ENCODE assay signal across 8 mouse cellular contexts in genomic region chr11:120617519-120618112, GRCm38 (mm10). TPM values are rescaled to one million over a fixed set of nuclear protein-coding genes. Genes with fewer than 3 reads are reported as not detected.
DNase-seq lines count a peak whose midpoint lies in the region; ATAC-seq and TF ChIP-seq lines count a peak whose summit lies in the region.

Gene Pcyt2 (minus strand): TSS chr11:120617936.

- no peak for TF ChIP-seq RAD21 in CH12.LX (IDR thresholded peaks at IDR 0.05; ENCODE audit: low read depth, low read length)

- peak; percentile 96 for ATAC-seq in forebrain, embryonic 12.5 days (ENCODE audit: low FRiP score)
- peak; percentile 97 for ATAC-seq in heart, postnatal 0 days (ENCODE audit: insufficient read depth, low read depth)
- peak; percentile 97 for ATAC-seq in liver, embryonic 16.5 days (ENCODE audit: low read depth)
- ATAC-seq in neural tube, embryonic 13.5 days (ENCODE audit: low read depth): peak; percentile 96

- TF ChIP-seq CTCF in CH12.LX (conservative IDR thresholded peaks at IDR 0.05 in 1 of 2, IDR thresholded peaks at IDR 0.05 in 1 of 2; ENCODE audit: low read depth in 2 of 2, low read length in 2 of 2): no peak
- no peak for TF ChIP-seq CTCF in heart, postnatal 0 days (IDR thresholded peaks at IDR 0.05; ENCODE audit: low read depth)
- no peak for TF ChIP-seq CTCF in testis, adult 2 months (IDR thresholded peaks at IDR 0.05; ENCODE audit: control insufficient read depth, insufficient read depth, insufficient replicate concordance, low read depth, low read length)

- H3K27me3 ChIP-seq in CH12.LX (replicated peaks): no peaks in the 10 kb centered on the region
- no peaks in the 10 kb centered on the region for H3K27me3 ChIP-seq in forebrain, embryonic 12.5 days
- H3K27me3 ChIP-seq in heart, postnatal 0 days (ENCODE audit: control insufficient read depth, insufficient read depth, low read length): no peaks in the 10 kb centered on the region
- no peaks in the 10 kb centered on the region for H3K27me3 ChIP-seq in liver, embryonic 16.5 days (ENCODE audit: control insufficient read depth, insufficient read depth, low read depth, low read length)
- H3K27me3 ChIP-seq in neural tube, embryonic 13.5 days: no peaks in the 10 kb centered on the region
- no peaks in the 10 kb centered on the region for H3K27me3 ChIP-seq in testis, adult 2 months (ENCODE audit: control insufficient read depth, insufficient read depth, low read length)

- under 1% methylated on average over 55 of the region's 56 CpGs for WGBS in forebrain, embryonic 12.5 days
- WGBS in heart, postnatal 0 days: under 1% methylated on average over 56 of the region's 56 CpGs
- under 1% methylated on average over 56 of the region's 56 CpGs for WGBS in liver, embryonic 16.5 days (ENCODE audit: insufficient replicate concordance)
- WGBS in neural tube, embryonic 13.5 days: 1% methylated on average over 56 of the region's 56 CpGs

- H3K9ac ChIP-seq in CH12.LX (ENCODE audit: insufficient read depth, low read depth): peak within 1 kb of the TSS; percentile 73
- peak within 1 kb of the TSS; percentile 73 for H3K9ac ChIP-seq in forebrain, embryonic 12.5 days
- peak within 1 kb of the TSS; percentile 70 for H3K9ac ChIP-seq in heart, postnatal 0 days (replicated peaks; ENCODE audit: low read depth, low read length)
- peak within 1 kb of the TSS; percentile 78 for H3K9ac ChIP-seq in liver, embryonic 16.5 days (ENCODE audit: low read depth, low read length)
- H3K9ac ChIP-seq in neural tube, embryonic 13.5 days: peak within 1 kb of the TSS; percentile 81

- peaks cover 22% of the 10 kb centered on the region for H3K79me2 ChIP-seq in CH12.LX (replicated peaks; ENCODE audit: control insufficient read depth, extremely low read depth, insufficient read depth, poor library complexity, severe bottlenecking)

- H3K36me3 ChIP-seq in CH12.LX (replicated peaks in 1 of 2; ENCODE audit: control insufficient read depth in 1 of 2, insufficient read depth in 1 of 2, low read length in 1 of 2): peaks cover 62 to 80% of the 10 kb centered on the region in 2 experiments
- peaks cover 72% of the 10 kb centered on the region for H3K36me3 ChIP-seq in forebrain, embryonic 12.5 days (replicated peaks)
- peaks cover 54% of the 10 kb centered on the region for H3K36me3 ChIP-seq in heart, postnatal 0 days (replicated peaks; ENCODE audit: control insufficient read depth, insufficient read depth, low read length)
- H3K36me3 ChIP-seq in liver, embryonic 16.5 days (ENCODE audit: control insufficient read depth, insufficient read depth): peaks cover 48% of the 10 kb centered on the region
- peaks cover 69% of the 10 kb centered on the region for H3K36me3 ChIP-seq in neural tube, embryonic 13.5 days
- H3K36me3 ChIP-seq in testis, adult 2 months (ENCODE audit: control insufficient read depth, insufficient read depth, low read length): no peaks in the 10 kb centered on the region; the same call in 1 of the 2 replicates

- H3K4me3 ChIP-seq in CH12.LX (replicated peaks in 1 of 3; ENCODE audit: low read depth in 2 of 3, low read length in 2 of 3, poor library complexity in 1 of 3): peak within 1 kb of the TSS; percentile 75 to 87 (median 79)
- H3K4me3 ChIP-seq in forebrain, embryonic 12.5 days (replicated peaks): peak within 1 kb of the TSS; percentile 77
- peak within 1 kb of the TSS; percentile 88 for H3K4me3 ChIP-seq in heart, postnatal 0 days (ENCODE audit: low read depth, low read length)
- H3K4me3 ChIP-seq in liver, embryonic 16.5 days (ENCODE audit: low read depth, low read length): peak within 1 kb of the TSS; percentile 88
- peak within 1 kb of the TSS; percentile 63 for H3K4me3 ChIP-seq in neural tube, embryonic 13.5 days
- H3K4me3 ChIP-seq in testis, adult 2 months (ENCODE audit: control insufficient read depth, low read depth, low read length): peak within 1 kb of the TSS; percentile 89

- TF ChIP-seq POLR2A in CH12.LX (IDR thresholded peaks at IDR 0.05; ENCODE audit: low read depth, low read length): peak; percentile 96
- peak; percentile 83 for TF ChIP-seq POLR2A in testis, adult 2 months (IDR thresholded peaks at IDR 0.05; ENCODE audit: control insufficient read depth, low read depth, low read length)

- dilution Hi-C loops in CH12.LX (cut with MboI; ENCODE audit: extremely low pct_ligation_motif_present, extremely low pct_unique_long_range_greater_than_20kb, low sequenced_read_pairs): no loop called here

- peaks cover 8 to 36% of the 10 kb centered on the region in 2 experiments for H3K4me1 ChIP-seq in CH12.LX (ENCODE audit: control insufficient read depth in 1 of 2, insufficient read depth in 2 of 2)
- peaks cover 18% of the 10 kb centered on the region for H3K4me1 ChIP-seq in forebrain, embryonic 12.5 days
- H3K4me1 ChIP-seq in heart, postnatal 0 days (ENCODE audit: control insufficient read depth, insufficient read depth): peaks cover 12% of the 10 kb centered on the region
- H3K4me1 ChIP-seq in liver, embryonic 16.5 days (ENCODE audit: control insufficient read depth, low read depth, low read length): peaks cover 32% of the 10 kb centered on the region
- H3K4me1 ChIP-seq in neural tube, embryonic 13.5 days (replicated peaks): peaks cover 29% of the 10 kb centered on the region
- peaks cover 15% of the 10 kb centered on the region for H3K4me1 ChIP-seq in testis, adult 2 months (ENCODE audit: control insufficient read depth, insufficient read depth, low read length)

- no peak for TF ChIP-seq EP300 in CH12.LX (IDR thresholded peaks at IDR 0.05; ENCODE audit: low read length)
- peak; percentile 53; the same call in 1 of the 2 replicates for TF ChIP-seq EP300 in heart, postnatal 0 days (IDR thresholded peaks at IDR 0.05; ENCODE audit: low read depth)

- H3K9me3 ChIP-seq in CH12.LX (replicated peaks; ENCODE audit: low read length): no peaks in the 10 kb centered on the region
- 0 out of 2 replicates have a peak, but pooled peaks cover 2% of the 10 kb centered on the region for H3K9me3 ChIP-seq in forebrain, embryonic 12.5 days
- no peaks in the 10 kb centered on the region for H3K9me3 ChIP-seq in heart, postnatal 0 days (replicated peaks; ENCODE audit: control insufficient read depth, low read length)
- no peaks in the 10 kb centered on the region for H3K9me3 ChIP-seq in liver, embryonic 16.5 days (replicated peaks; ENCODE audit: control insufficient read depth, low read length)
- no peaks in the 10 kb centered on the region for H3K9me3 ChIP-seq in neural tube, embryonic 13.5 days

- H3K4me2 ChIP-seq in CH12.LX (ENCODE audit: insufficient read depth, low read depth, poor library complexity, severe bottlenecking): peak within 1 kb of the TSS; percentile 63
- peak within 1 kb of the TSS; percentile 85 for H3K4me2 ChIP-seq in forebrain, embryonic 12.5 days
- peak within 1 kb of the TSS; percentile 99 for H3K4me2 ChIP-seq in heart, postnatal 0 days (ENCODE audit: low read depth, low read length)
- H3K4me2 ChIP-seq in liver, embryonic 16.5 days (ENCODE audit: low read depth, low read length): peak within 1 kb of the TSS; percentile 90
- peak within 1 kb of the TSS; percentile 65 for H3K4me2 ChIP-seq in neural tube, embryonic 13.5 days

- in situ Hi-C loops in CH12.LX (cut with MboI; ENCODE audit: low pct_ligation_motif_present, low pct_unique_long_range_greater_than_20kb, low sequenced_read_pairs): no loop called here

- H3K27ac ChIP-seq in CH12.LX (ENCODE audit: insufficient read depth, low read depth): peak within 1 kb of the TSS; percentile 59
- peak within 1 kb of the TSS; percentile 75 for H3K27ac ChIP-seq in forebrain, embryonic 12.5 days
- H3K27ac ChIP-seq in heart, postnatal 0 days (ENCODE audit: low read depth): peak within 1 kb of the TSS; percentile 84
- peak within 1 kb of the TSS; percentile 86 for H3K27ac ChIP-seq in liver, embryonic 16.5 days (ENCODE audit: low read length)
- H3K27ac ChIP-seq in neural tube, embryonic 13.5 days (replicated peaks): peak within 1 kb of the TSS; percentile 81
- peak within 1 kb of the TSS; percentile 87 for H3K27ac ChIP-seq in testis, adult 2 months (ENCODE audit: control insufficient read depth, insufficient read depth, low read depth, low read length)

- DNase-seq in CH12.LX (ENCODE audit: extremely low read depth): peak; percentile 96
- peak; percentile 92 for DNase-seq in c-Kit-positive CD71-positive TER-119-negative erythroid progenitor cells, embryonic 14.5 days (ENCODE audit: low read depth)
- peak; percentile 82 for DNase-seq in heart, postnatal 0 days (ENCODE audit: low spot score)
- DNase-seq in kidney, postnatal 4 days: peak; percentile 94 to 96

TF ChIP-seq in CH12.LX, 34 proteins besides CTCF, POLR2A, EP300 and RAD21 (continues in another document):
- no peak for TF ChIP-seq JUN (IDR thresholded peaks at IDR 0.05; ENCODE audit: insufficient read depth, low read depth, low read length)
- peak; percentile 87 for TF ChIP-seq MXI1 (IDR thresholded peaks at IDR 0.05; ENCODE audit: low read depth, low read length)
- TF ChIP-seq UBTF (IDR thresholded peaks at IDR 0.05; ENCODE audit: low read depth, low read length): peak; percentile 17; the same call in 1 of the 2 replicates
- TF ChIP-seq USF1 (IDR thresholded peaks at IDR 0.05; ENCODE audit: low read depth, low read length): no peak; the same call in 1 of the 2 replicates
- no peak for TF ChIP-seq ETS1 (conservative IDR thresholded peaks at IDR 0.05; ENCODE audit: low read depth, low read length)
- peak; percentile 90 for TF ChIP-seq NRF1 (IDR thresholded peaks at IDR 0.05; ENCODE audit: low read depth, low read length)
- TF ChIP-seq CHD1 (IDR thresholded peaks at IDR 0.05; ENCODE audit: low read depth, low read length): no peak
- TF ChIP-seq GABPA (IDR thresholded peaks at IDR 0.05; ENCODE audit: insufficient replicate concordance, low read depth, low read length): no peak
- TF ChIP-seq MEF2A (IDR thresholded peaks at IDR 0.05; ENCODE audit: borderline replicate concordance, low read depth, low read length): peak; percentile 57
- TF ChIP-seq POLR2AphosphoS2 (IDR thresholded peaks at IDR 0.05; ENCODE audit: low read depth, low read length): peak; percentile 99
- TF ChIP-seq NELFE (IDR thresholded peaks at IDR 0.05; ENCODE audit: low read depth, low read length): peak; percentile 95
- TF ChIP-seq MAX (IDR thresholded peaks at IDR 0.05; ENCODE audit: low read length): peak; percentile 86
- no peak for TF ChIP-seq PAX5 (IDR thresholded peaks at IDR 0.05; ENCODE audit: low read length)

RNA-seq across cellular contexts. Expression of gene Pcyt2, which starts in this region (rescaled TPM):
- total RNA-seq in CH12.LX (2012; rRNA removed): 166 and 175 TPM in 2 replicates
- 149 and 154 TPM in 2 replicates for total RNA-seq in CH12.LX (2014; rRNA removed)
- 155 and 158 TPM in 2 replicates for polyA plus RNA-seq in CH12.LX (2012; ENCODE audit: insufficient read length, low read depth)
- 139 and 142 TPM in 2 replicates for polyA plus RNA-seq in forebrain, embryonic 12.5 days (2016; fragmentation: Nextera tagmentation; extraction: Ambion mirVana)
- total RNA-seq in heart, postnatal 0 days (2014; rRNA removed; ENCODE audit: low replicate concordance): 57.5 and 76.7 TPM in 2 replicates
- polyA plus RNA-seq in heart, postnatal 0 days (2015; fragmentation: Nextera tagmentation; extraction: Ambion mirVana): 67.5 and 69.6 TPM in 2 replicates
- polyA plus RNA-seq in liver, embryonic 16.5 days (2015; fragmentation: Nextera tagmentation; extraction: Ambion mirVana): 158 and 184 TPM in 2 replicates
- 167 and 175 TPM in 2 replicates for polyA plus RNA-seq in neural tube, embryonic 13.5 days (2015; fragmentation: Nextera tagmentation; extraction: Ambion mirVana)
- 106 and 116 TPM in 2 replicates for polyA plus RNA-seq in testis, adult 2 months (2012; rRNA removed)

Comparison
In these comparisons a context has a peak if more than half of its experiments do, and no peak if none do; other contexts are left out.
1. Peak in every context shown above with its lines: DNase-seq, ATAC-seq, H3K4me3 ChIP-seq and H3K27ac ChIP-seq.